In genomic region chr11:31848725-31849124, GRCm38 (mm10) we compare ENCODE assay signal across 19 mouse cellular contexts.
"Had no signal": no experiment of that assay in that cellular context is flagged by ENCODE, and none has a peak within 500 bp of the region (broad histone marks: within the 10 kb centered on the region; RNA-seq: fewer than 3 reads in every experiment).

No protein-coding gene starts in this region.

- H3K9ac ChIP-seq: limb, embryonic 13.5 days; liver, embryonic 15.5 days; midbrain, embryonic 12.5 days; neural tube, embryonic 13.5 days; stomach, embryonic 15.5 days had no signal

- H3K4me2 ChIP-seq: limb, embryonic 13.5 days; liver, embryonic 15.5 days; midbrain, embryonic 12.5 days; neural tube, embryonic 13.5 days; stomach, embryonic 15.5 days had no signal

- H3K36me3 ChIP-seq: limb, embryonic 10.5 days; limb, embryonic 13.5 days; liver, embryonic 15.5 days; midbrain, embryonic 12.5 days; neural tube, embryonic 13.5 days; stomach, embryonic 15.5 days had no signal

- H3K27me3 ChIP-seq: limb, embryonic 13.5 days; liver, embryonic 15.5 days; midbrain, embryonic 12.5 days; neural tube, embryonic 13.5 days; stomach, embryonic 15.5 days had no signal

- H3K4me1 ChIP-seq: stomach, embryonic 15.5 days had no signal

- H3K27ac ChIP-seq: kidney, postnatal 0 days; layer of hippocampus, adult 2 months; limb, embryonic 10.5 days; limb, embryonic 13.5 days; midbrain, embryonic 12.5 days; neural tube, embryonic 13.5 days; stomach, embryonic 15.5 days had no signal

- ATAC-seq: intestine, postnatal 0 days had no signal

- H3K9me3 ChIP-seq: limb, embryonic 10.5 days; limb, embryonic 13.5 days; liver, embryonic 15.5 days; midbrain, embryonic 12.5 days; neural tube, embryonic 13.5 days; stomach, embryonic 15.5 days had no signal

- H3K4me3 ChIP-seq: layer of hippocampus, adult 2 months; limb, embryonic 10.5 days; limb, embryonic 13.5 days; liver, embryonic 15.5 days; midbrain, embryonic 12.5 days; myocyte; neural tube, embryonic 13.5 days; stomach, embryonic 15.5 days had no signal

- DNase-seq: kidney, adult 2 months; layer of hippocampus, adult 9-11 months; lung, adult 2 months; lung, postnatal 14 days; lung, postnatal 4 days; retina, postnatal 1 day; right cerebral cortex, postnatal 25 days; spleen, adult 18-20 months; thymus, postnatal 25 days had no signal
